14 mouse cellular contexts compared by ENCODE assay signal in the genomic region with DNA sequence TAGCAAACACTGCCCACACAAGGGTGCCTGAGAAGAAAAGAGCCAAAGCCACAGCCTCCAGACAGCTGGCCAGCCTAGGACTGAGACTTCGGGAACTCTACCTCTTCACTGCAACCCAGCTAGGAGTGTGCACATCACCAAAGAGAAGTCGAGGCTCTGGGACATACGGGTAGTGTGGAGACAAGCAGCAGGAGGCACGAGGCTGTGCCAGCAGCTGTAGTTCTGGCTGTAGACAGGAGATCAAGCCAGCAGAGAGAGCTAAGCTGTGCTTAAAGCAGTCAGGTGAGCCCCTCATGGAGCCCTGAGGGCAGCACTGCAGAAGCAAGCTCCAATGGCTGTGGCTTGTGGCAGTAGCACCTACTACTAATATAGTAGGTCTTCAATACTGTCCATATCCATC. TPM values are rescaled to one million over a fixed set of nuclear protein-coding genes. Genes with fewer than 3 reads are reported as not detected.
DNase-seq lines count a peak whose midpoint lies in the region; ATAC-seq and TF ChIP-seq lines count a peak whose summit lies in the region.
"Had no signal": no experiment of that assay in that cellular context is flagged by ENCODE, and none has a peak within 500 bp of the region (broad histone marks: within the 10 kb centered on the region; RNA-seq: fewer than 3 reads in every experiment).

No protein-coding gene starts in this region.

- H3K9ac ChIP-seq in liver, postnatal 0 days (replicated peaks), result no peak overlapping the region

- TF ChIP-seq CTCF in liver, postnatal 0 days (IDR thresholded peaks at IDR 0.05; ENCODE audit: low read depth), result no peak

- peak; percentile 89 for DNase-seq in heart, adult 11 months
- no peak for DNase-seq in heart, adult 8-10 months (ENCODE audit: low spot score)
- DNase-seq in liver, postnatal 0 days, result no peak
- DNase-seq in lung, postnatal 36 days, result no peak
- DNase-seq in kidney, adult 8-10 months, result no peak
- DNase-seq: embryo, embryonic 11 days; kidney, adult 18-20 months; lung, adult 2 months; spleen, adult 18-20 months had no signal

- peaks cover 81% of the 10 kb centered on the region for H3K4me1 ChIP-seq in megakaryocyte, embryonic 14.5 days
- peaks cover 60% of the 10 kb centered on the region for H3K4me1 ChIP-seq in liver, postnatal 0 days (ENCODE audit: insufficient read depth)

- H3K36me3 ChIP-seq in megakaryocyte, embryonic 14.5 days (replicated peaks; ENCODE audit: low read length), result peaks cover 34% of the 10 kb centered on the region
- H3K36me3 ChIP-seq in liver, postnatal 0 days (replicated peaks; ENCODE audit: insufficient read depth, low read length), result peaks cover 3% of the 10 kb centered on the region; the same call in 1 of the 2 replicates

- H3K4me2 ChIP-seq in liver, postnatal 0 days (ENCODE audit: low read depth, low read length), result no peak overlapping the region

- no peaks in the 10 kb centered on the region for H3K9me3 ChIP-seq in megakaryocyte, embryonic 14.5 days
- H3K9me3 ChIP-seq in liver, postnatal 0 days (ENCODE audit: low read length), result no peaks in the 10 kb centered on the region
- H3K9me3 ChIP-seq: hindbrain, embryonic 10.5 days; midbrain, embryonic 10.5 days had no signal

- peak overlapping the region; percentile 20; the same call in 1 of the 2 replicates for H3K27ac ChIP-seq in liver, postnatal 0 days (ENCODE audit: low read depth)
- H3K27ac ChIP-seq: hindbrain, embryonic 10.5 days; midbrain, embryonic 10.5 days had no signal

- WGBS in liver, postnatal 0 days (ENCODE audit: insufficient replicate concordance), result 58% methylated on average over 4 of the region's 4 CpGs

- no peaks in the 10 kb centered on the region for H3K27me3 ChIP-seq in megakaryocyte, embryonic 14.5 days (replicated peaks)
- no peaks in the 10 kb centered on the region for H3K27me3 ChIP-seq in liver, postnatal 0 days (ENCODE audit: insufficient read depth, low read length)

- TF ChIP-seq EP300 in liver, postnatal 0 days (IDR thresholded peaks at IDR 0.05; ENCODE audit: low read depth), result no peak

- H3K4me3 ChIP-seq in megakaryocyte, embryonic 14.5 days (replicated peaks), result peak overlapping the region; percentile 87
- no peak overlapping the region for H3K4me3 ChIP-seq in liver, postnatal 0 days (ENCODE audit: low read depth, low read length)
- H3K4me3 ChIP-seq: hindbrain, embryonic 10.5 days; midbrain, embryonic 10.5 days had no signal

- no peak for ATAC-seq in megakaryocyte, adult 5-6 weeks (ENCODE audit: poor library complexity, severe bottlenecking)
- ATAC-seq in erythroid progenitor cell, adult 5-6 weeks (replicated peaks; ENCODE audit: low FRiP score, poor library complexity, severe bottlenecking), result 0 out of 2 replicates have a peak, but pooled peaks have one; percentile 33
- peak; percentile 18; the same call in 1 of the 2 replicates for ATAC-seq in liver, postnatal 0 days

RNA-seq across cellular contexts. Expression of a gene that starts 15.5 kb away (rescaled TPM):
- 10 to 100 TPM; 13.3 to 14.5 (median 14.2) TPM for total RNA-seq in heart, adult 8-10 months (2022)
- polyA plus RNA-seq in megakaryocyte, embryonic 14.5 days (2012; ENCODE audit: insufficient read depth, low replicate concordance), result 15.8 and 22.7 TPM in 2 replicates
- total RNA-seq in megakaryocyte, adult 5-6 weeks (2015), result 27.6 and 31.7 TPM in 2 replicates
- 42.2 and 52.9 TPM in 2 replicates for total RNA-seq in megakaryocyte, adult 5-6 weeks (2017)
- 47.2 and 60.4 TPM in 2 replicates for total RNA-seq in erythroid progenitor cell, adult 5-6 weeks (2015; ENCODE audit: low replicate concordance)
- total RNA-seq in erythroid progenitor cell, adult 5-6 weeks (2017; ENCODE audit: low replicate concordance), result 51.8 and 72.5 TPM in 2 replicates
- polyA plus RNA-seq in liver, postnatal 0 days (2015; fragmentation: Nextera tagmentation; extraction: Ambion mirVana), result 3.7 and 5.5 TPM in 2 replicates

RNA-seq across cellular contexts. Expression of a gene that starts 58.7 kb away (rescaled TPM):
- 10 to 100 TPM; 24.5 to 27.5 (median 25.7) TPM for total RNA-seq in heart, adult 8-10 months (2022)
- polyA plus RNA-seq in megakaryocyte, embryonic 14.5 days (2012; ENCODE audit: insufficient read depth, low replicate concordance), result 3.9 TPM in 1 of 2 replicates, not detected in the other
- total RNA-seq in megakaryocyte, adult 5-6 weeks (2015), result 32.1 and 37.5 TPM in 2 replicates
- total RNA-seq in megakaryocyte, adult 5-6 weeks (2017), result 7.5 and 12.2 TPM in 2 replicates
- 53.7 and 79.6 TPM in 2 replicates for total RNA-seq in erythroid progenitor cell, adult 5-6 weeks (2015; ENCODE audit: low replicate concordance)
- total RNA-seq in erythroid progenitor cell, adult 5-6 weeks (2017; ENCODE audit: low replicate concordance), result 27.4 and 30.8 TPM in 2 replicates
- 49.7 and 55.5 TPM in 2 replicates for polyA plus RNA-seq in liver, postnatal 0 days (2015; fragmentation: Nextera tagmentation; extraction: Ambion mirVana)

RNA-seq across cellular contexts. Expression of a gene that starts 58.8 kb away (rescaled TPM):
- total RNA-seq in heart, adult 8-10 months (2022), result 10 to 100 TPM; 66.3 to 72.5 (median 69.6) TPM
- 1.0 and 1.5 TPM in 2 replicates for polyA plus RNA-seq in megakaryocyte, embryonic 14.5 days (2012; ENCODE audit: insufficient read depth, low replicate concordance)
- total RNA-seq in megakaryocyte, adult 5-6 weeks (2015), result 4.3 and 6.5 TPM in 2 replicates
- 9.3 and 14.6 TPM in 2 replicates for total RNA-seq in megakaryocyte, adult 5-6 weeks (2017)
- 20.2 and 23.9 TPM in 2 replicates for total RNA-seq in erythroid progenitor cell, adult 5-6 weeks (2015; ENCODE audit: low replicate concordance)
- 16.3 and 17.9 TPM in 2 replicates for total RNA-seq in erythroid progenitor cell, adult 5-6 weeks (2017; ENCODE audit: low replicate concordance)
- polyA plus RNA-seq in liver, postnatal 0 days (2015; fragmentation: Nextera tagmentation; extraction: Ambion mirVana), result 2.8 and 3.2 TPM in 2 replicates
